In the genomic region with DNA sequence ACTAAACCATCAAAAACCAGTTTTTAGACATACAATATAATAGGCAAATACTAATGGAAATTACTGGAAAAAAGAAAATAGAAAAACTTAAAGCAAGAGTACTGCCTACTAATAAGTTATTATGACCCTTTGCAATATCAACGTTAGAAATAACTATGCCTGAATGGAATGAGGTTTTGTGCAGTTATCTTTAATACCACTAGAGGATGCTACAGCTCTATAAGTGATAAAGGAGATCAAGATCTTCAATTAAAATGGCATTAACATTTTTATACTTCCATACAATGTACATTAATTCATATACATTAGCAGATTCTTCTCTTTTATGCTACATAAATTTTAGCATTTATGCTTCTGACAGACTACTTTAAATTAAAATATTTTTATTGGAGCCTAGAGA, we compare ENCODE assay signal across 13 mouse cellular contexts. TPM values are rescaled to one million over a fixed set of nuclear protein-coding genes. Genes with fewer than 3 reads are reported as not detected.
DNase-seq lines count a peak whose midpoint lies in the region; ATAC-seq and TF ChIP-seq lines count a peak whose summit lies in the region.
"Had no signal": no experiment of that assay in that cellular context is flagged by ENCODE, and none has a peak within 500 bp of the region (broad histone marks: within the 10 kb centered on the region; RNA-seq: fewer than 3 reads in every experiment).

No protein-coding gene starts in this region.

- no peaks in the 10 kb centered on the region for H3K9me3 ChIP-seq in hindbrain, postnatal 0 days (ENCODE audit: low read length)
- no peaks in the 10 kb centered on the region for H3K9me3 ChIP-seq in hindbrain, embryonic 10.5 days
- H3K9me3 ChIP-seq in forebrain, embryonic 13.5 days (replicated peaks), result no peaks in the 10 kb centered on the region
- H3K9me3 ChIP-seq in forebrain, embryonic 15.5 days, result no peaks in the 10 kb centered on the region
- H3K9me3 ChIP-seq: heart, embryonic 12.5 days had no signal

- no peak overlapping the region for H3K4me2 ChIP-seq in hindbrain, postnatal 0 days (ENCODE audit: low read depth, low read length)
- H3K4me2 ChIP-seq in forebrain, embryonic 13.5 days, result no peak overlapping the region
- H3K4me2 ChIP-seq in forebrain, embryonic 15.5 days (replicated peaks), result no peak overlapping the region
- H3K4me2 ChIP-seq: heart, embryonic 12.5 days had no signal

- ATAC-seq in hindbrain, postnatal 0 days, result no peak
- ATAC-seq in forebrain, embryonic 13.5 days, result no peak
- ATAC-seq in forebrain, embryonic 15.5 days (replicated peaks), result no peak

- TF ChIP-seq CTCF in hindbrain, postnatal 0 days (IDR thresholded peaks at IDR 0.05; ENCODE audit: low read depth), result peak; percentile 95

- no peak overlapping the region for H3K4me3 ChIP-seq in hindbrain, postnatal 0 days (ENCODE audit: low read length)
- no peak overlapping the region for H3K4me3 ChIP-seq in hindbrain, embryonic 10.5 days
- H3K4me3 ChIP-seq in forebrain, embryonic 13.5 days, result no peak overlapping the region
- H3K4me3 ChIP-seq in forebrain, embryonic 15.5 days, result no peak overlapping the region
- H3K4me3 ChIP-seq: heart, embryonic 12.5 days had no signal

- no peak overlapping the region for H3K27ac ChIP-seq in hindbrain, postnatal 0 days
- no peak overlapping the region for H3K27ac ChIP-seq in hindbrain, embryonic 10.5 days
- H3K27ac ChIP-seq in forebrain, embryonic 13.5 days, result no peak overlapping the region
- H3K27ac ChIP-seq in forebrain, embryonic 15.5 days (replicated peaks), result no peak overlapping the region

- 8% methylated on average over 1 of the region's 1 CpGs for WGBS in hindbrain, postnatal 0 days
- WGBS in hindbrain, embryonic 10.5 days, result 19% methylated on average over 1 of the region's 1 CpGs
- 9% methylated on average over 1 of the region's 1 CpGs for WGBS in forebrain, embryonic 13.5 days
- WGBS in forebrain, embryonic 15.5 days, result 2% methylated on average over 1 of the region's 1 CpGs

- no peaks in the 10 kb centered on the region for H3K27me3 ChIP-seq in hindbrain, postnatal 0 days (ENCODE audit: insufficient read depth, low read length)
- H3K27me3 ChIP-seq in hindbrain, embryonic 10.5 days (ENCODE audit: insufficient read depth, poor library complexity, severe bottlenecking), result no peaks in the 10 kb centered on the region
- no peaks in the 10 kb centered on the region for H3K27me3 ChIP-seq in forebrain, embryonic 13.5 days
- H3K27me3 ChIP-seq in forebrain, embryonic 15.5 days, result no peaks in the 10 kb centered on the region
- H3K27me3 ChIP-seq: heart, embryonic 12.5 days had no signal

- peak; percentile 71 for DNase-seq in hindbrain, postnatal 0 days (ENCODE audit: low spot score)
- no peak for DNase-seq in hindbrain, embryonic 10.5 days (ENCODE audit: low spot score)
- DNase-seq in thymus, postnatal 0 days (ENCODE audit: low spot score), result peak; percentile 22
- no peak for DNase-seq in thymus, postnatal 14 days
- DNase-seq in c-Kit-positive CD71-positive TER-119-positive erythroid progenitor cells, embryonic 14.5 days (ENCODE audit: low spot score), result peak; percentile 26
- DNase-seq in adrenal gland, postnatal 25 days, result no peak
- DNase-seq: adrenal gland, adult 2 months; kidney, postnatal 4 days; thymus, adult 18-20 months had no signal

- H3K36me3 ChIP-seq in hindbrain, postnatal 0 days (ENCODE audit: insufficient read depth, low read length), result peaks cover 16% of the 10 kb centered on the region
- peaks cover 22% of the 10 kb centered on the region for H3K36me3 ChIP-seq in hindbrain, embryonic 10.5 days
- H3K36me3 ChIP-seq in forebrain, embryonic 13.5 days (ENCODE audit: poor library complexity, severe bottlenecking), result peaks cover 16% of the 10 kb centered on the region; the same call in 1 of the 2 replicates
- peaks cover 18% of the 10 kb centered on the region for H3K36me3 ChIP-seq in forebrain, embryonic 15.5 days

- no peak overlapping the region for H3K9ac ChIP-seq in hindbrain, postnatal 0 days (replicated peaks; ENCODE audit: low read length)
- no peak overlapping the region for H3K9ac ChIP-seq in forebrain, embryonic 13.5 days
- H3K9ac ChIP-seq in forebrain, embryonic 15.5 days (replicated peaks), result no peak overlapping the region
- H3K9ac ChIP-seq: heart, embryonic 12.5 days had no signal

- no peaks in the 10 kb centered on the region for H3K4me1 ChIP-seq in hindbrain, postnatal 0 days (ENCODE audit: insufficient read depth, low read length)
- no peaks in the 10 kb centered on the region for H3K4me1 ChIP-seq in hindbrain, embryonic 10.5 days (replicated peaks)
- no peaks in the 10 kb centered on the region for H3K4me1 ChIP-seq in forebrain, embryonic 13.5 days
- no peaks in the 10 kb centered on the region for H3K4me1 ChIP-seq in forebrain, embryonic 15.5 days
- H3K4me1 ChIP-seq: heart, embryonic 12.5 days had no signal

RNA-seq across cellular contexts. Expression of a gene that starts 48.2 kb away (rescaled TPM):
- 0.47 TPM in 1 of 2 replicates, not detected in the other for total RNA-seq in hindbrain, postnatal 0 days (2014; rRNA removed)
- 0.25 and 0.26 TPM in 2 replicates for polyA plus RNA-seq in hindbrain, postnatal 0 days (2015; fragmentation: Nextera tagmentation; extraction: Ambion mirVana)
- polyA plus RNA-seq in hindbrain, embryonic 10.5 days (2016; fragmentation: Nextera tagmentation; extraction: Ambion mirVana), result 0.07 and 0.37 TPM in 2 replicates
- 0.17 TPM in 1 of 2 replicates, not detected in the other for polyA plus RNA-seq in thymus, postnatal 0 days (2015; fragmentation: Nextera tagmentation; extraction: Ambion mirVana)
- not detected in 2 replicates for total RNA-seq in adrenal gland, postnatal 25 days (2021)
- polyA plus RNA-seq in forebrain, embryonic 13.5 days (2015; fragmentation: Nextera tagmentation; extraction: Ambion mirVana), result 0.10 and 0.14 TPM in 2 replicates
- polyA plus RNA-seq in forebrain, embryonic 15.5 days (2015; fragmentation: Nextera tagmentation; extraction: Ambion mirVana), result 0.15 and 0.31 TPM in 2 replicates
- polyA plus RNA-seq: adrenal gland, adult 2 months; heart, embryonic 12.5 days; liver, embryonic 16.5 days had no signal

RNA-seq across cellular contexts. Expression of a gene that starts 58.2 kb away (rescaled TPM):
- total RNA-seq in hindbrain, postnatal 0 days (2014; rRNA removed), result 12.0 and 13.2 TPM in 2 replicates
- 12.9 and 16.5 TPM in 2 replicates for polyA plus RNA-seq in hindbrain, postnatal 0 days (2015; fragmentation: Nextera tagmentation; extraction: Ambion mirVana)
- polyA plus RNA-seq in hindbrain, embryonic 10.5 days (2016; fragmentation: Nextera tagmentation; extraction: Ambion mirVana), result 12.3 and 14.9 TPM in 2 replicates
- polyA plus RNA-seq in thymus, postnatal 0 days (2015; fragmentation: Nextera tagmentation; extraction: Ambion mirVana), result 24.6 and 33.3 TPM in 2 replicates
- total RNA-seq in adrenal gland, postnatal 25 days (2021), result 9.3 and 15.5 TPM in 2 replicates
- 16.0 TPM in 2 replicates for polyA plus RNA-seq in forebrain, embryonic 13.5 days (2015; fragmentation: Nextera tagmentation; extraction: Ambion mirVana)
- 17.2 and 18.8 TPM in 2 replicates for polyA plus RNA-seq in forebrain, embryonic 15.5 days (2015; fragmentation: Nextera tagmentation; extraction: Ambion mirVana)

Comparison
In these comparisons a context has a peak if more than half of its experiments do, and no peak if none do; other contexts are left out.
1. DNase-seq: peak in hindbrain, postnatal 0 days (single experiment), thymus, postnatal 0 days (single experiment) and c-Kit-positive CD71-positive TER-119-positive erythroid progenitor cells, embryonic 14.5 days (single experiment); none in hindbrain, embryonic 10.5 days (single experiment), thymus, postnatal 14 days (single experiment) and adrenal gland, postnatal 25 days (single experiment).